Mouse (Mus musculus): ENCODE results near the gene Gk5. TPM values are rescaled to one million over a fixed set of nuclear protein-coding genes. Genes with fewer than 3 reads are reported as not detected.
A peak's percentile ranks its signal among the peaks of the same experiment; 100 is the strongest.
"Not testable (repeated sequence)": the region's sequence is repeated elsewhere in the genome, so short reads cannot be mapped to it uniquely, and the experiment has no call there.

The Gk5 gene
- polyA plus RNA-seq (2012; rRNA removed) = 6.7 and 6.9 TPM in 2 replicates

GRCm38 (mm10) chr9:96118861-96119772, at the start of gene Gk5:
Gene Gk5 (plus strand): TSS chr9:96119362.
- H3K4me1 ChIP-seq (ENCODE audit: control insufficient read depth, insufficient read depth, low read length) = peaks cover 7% of the 10 kb centered on the region; the same call in 1 of the 2 replicates
- peak within 1 kb of the TSS; percentile 97 for H3K4me3 ChIP-seq (ENCODE audit: insufficient read depth, low read depth, low read length)
- no peaks in the 10 kb centered on the region for H3K36me3 ChIP-seq (ENCODE audit: control insufficient read depth, insufficient read depth, low read length)
- WGBS = 1% methylated on average over 76 of the region's 76 CpGs
- peak; percentile 86 for TF ChIP-seq POLR2A (IDR thresholded peaks at IDR 0.05; ENCODE audit: low read depth, low read length)
- no peak for TF ChIP-seq CTCF (conservative IDR thresholded peaks at IDR 0.05; ENCODE audit: insufficient read depth, insufficient read length, low read depth, low read length)
- DNase-seq = peak; percentile 97
- peak within 1 kb of the TSS; percentile 73 for H3K27ac ChIP-seq (ENCODE audit: insufficient read depth, low read depth, low read length)
- no peaks in the 10 kb centered on the region for H3K27me3 ChIP-seq (replicated peaks; ENCODE audit: control insufficient read depth, insufficient read depth, low read length)

- Histone ChIP-seq H3K27ac (ENCODE audit: insufficient read depth, low read depth, low read length) (no peak overlapping the region), H3K27me3 (replicated peaks; ENCODE audit: control insufficient read depth, insufficient read depth, low read length) (no peaks in the 10 kb centered on the region), H3K4me3 (ENCODE audit: insufficient read depth, low read depth, low read length) (no peak overlapping the region), H3K36me3 (ENCODE audit: control insufficient read depth, insufficient read depth, low read length) (no peaks in the 10 kb centered on the region), H3K4me1 (ENCODE audit: control insufficient read depth, insufficient read depth, low read length) (no peaks in the 10 kb centered on the region)
- 90% methylated on average over 13 of the region's 13 CpGs for WGBS
- no peak for DNase-seq
- TF ChIP-seq POLR2A (IDR thresholded peaks at IDR 0.05; ENCODE audit: low read depth, low read length) (no peak), CTCF (conservative IDR thresholded peaks at IDR 0.05; ENCODE audit: insufficient read depth, insufficient read length, low read depth, low read length) (no peak)
Observed at GRCm38 (mm10) chr9:96078752-96079315, 40.3 kb upstream of the Gk5 start.

DNA sequence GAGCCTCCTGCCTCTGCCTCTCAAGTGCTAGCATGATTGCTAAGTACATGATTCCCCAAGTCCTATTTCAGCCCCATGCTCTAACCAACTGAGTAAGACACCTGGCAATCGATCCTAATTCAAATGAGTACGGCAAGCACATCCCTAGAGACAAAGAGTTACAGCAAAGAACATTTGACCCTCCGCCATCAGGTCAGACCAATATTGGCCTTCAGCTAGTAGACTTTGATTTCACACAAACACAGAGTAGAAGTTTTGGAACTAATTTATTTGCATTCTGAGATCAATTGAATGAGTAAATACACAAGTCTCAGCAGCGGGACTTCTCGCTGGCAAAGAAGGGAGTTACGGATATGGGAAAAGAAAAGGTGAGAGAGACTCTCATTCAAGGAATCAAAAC, 33.9 kb upstream of the Gk5 start:
- Histone ChIP-seq H3K27ac (ENCODE audit: insufficient read depth, low read depth, low read length) (no peak overlapping the region), H3K36me3 (ENCODE audit: control insufficient read depth, insufficient read depth, low read length) (no peaks in the 10 kb centered on the region), H3K27me3 (replicated peaks; ENCODE audit: control insufficient read depth, insufficient read depth, low read length) (no peaks in the 10 kb centered on the region), H3K4me3 (ENCODE audit: insufficient read depth, low read depth, low read length) (no peak overlapping the region), H3K4me1 (ENCODE audit: control insufficient read depth, insufficient read depth, low read length) (peaks cover 6% of the 10 kb centered on the region; the same call in 1 of the 2 replicates)
- no peak for DNase-seq
- WGBS = 94% methylated on average over 6 of the region's 6 CpGs
- no peak for TF ChIP-seq CTCF (conservative IDR thresholded peaks at IDR 0.05; ENCODE audit: insufficient read depth, insufficient read length, low read depth, low read length)
- TF ChIP-seq POLR2A (IDR thresholded peaks at IDR 0.05; ENCODE audit: low read depth, low read length) = no peak

- H3K4me3 ChIP-seq (ENCODE audit: insufficient read depth, low read depth, low read length) = no peak overlapping the region
- 54% methylated on average over 2 of the region's 2 CpGs for WGBS
- H3K27me3 ChIP-seq (replicated peaks; ENCODE audit: control insufficient read depth, insufficient read depth, low read length) = no peaks in the 10 kb centered on the region
- H3K27ac ChIP-seq (ENCODE audit: insufficient read depth, low read depth, low read length) = no peak overlapping the region
- no peaks in the 10 kb centered on the region for H3K36me3 ChIP-seq (ENCODE audit: control insufficient read depth, insufficient read depth, low read length)
- peak; percentile 66 for DNase-seq
- peaks cover 6% of the 10 kb centered on the region; the same call in 1 of the 2 replicates for H3K4me1 ChIP-seq (ENCODE audit: control insufficient read depth, insufficient read depth, low read length)
- no peak for TF ChIP-seq POLR2A (IDR thresholded peaks at IDR 0.05; ENCODE audit: low read depth, low read length)
- no peak for TF ChIP-seq CTCF (conservative IDR thresholded peaks at IDR 0.05; ENCODE audit: insufficient read depth, insufficient read length, low read depth, low read length)
Observed at GRCm38 (mm10) chr9:96087671-96088070, 31.5 kb upstream of the Gk5 start.

- H3K4me3 ChIP-seq (ENCODE audit: insufficient read depth, low read depth, low read length); H3K27ac ChIP-seq (ENCODE audit: insufficient read depth, low read depth, low read length); DNase-seq; H3K36me3 ChIP-seq (ENCODE audit: control insufficient read depth, insufficient read depth, low read length); H3K4me1 ChIP-seq (ENCODE audit: control insufficient read depth, insufficient read depth, low read length); H3K27me3 ChIP-seq (replicated peaks; ENCODE audit: control insufficient read depth, insufficient read depth, low read length): not testable (repeated sequence)
- WGBS = 84% methylated on average over 3 of the region's 3 CpGs
Observed at GRCm38 (mm10) chr9:96088456-96088855, 30.7 kb upstream of the Gk5 start.

- H3K4me1 ChIP-seq (ENCODE audit: control insufficient read depth, insufficient read depth, low read length) = peaks cover 12% of the 10 kb centered on the region; the same call in 1 of the 2 replicates
- DNase-seq; H3K36me3 ChIP-seq (ENCODE audit: control insufficient read depth, insufficient read depth, low read length); H3K27ac ChIP-seq (ENCODE audit: insufficient read depth, low read depth, low read length); H3K4me3 ChIP-seq (ENCODE audit: insufficient read depth, low read depth, low read length); H3K27me3 ChIP-seq (replicated peaks; ENCODE audit: control insufficient read depth, insufficient read depth, low read length): not testable (repeated sequence)
- 86% methylated on average over 10 of the region's 10 CpGs for WGBS
Observed at GRCm38 (mm10) chr9:96092637-96093036, 26.5 kb upstream of the Gk5 start.

- H3K27me3 ChIP-seq (replicated peaks; ENCODE audit: control insufficient read depth, insufficient read depth, low read length) = no peaks in the 10 kb centered on the region
- peaks cover 12% of the 10 kb centered on the region; the same call in 1 of the 2 replicates for H3K4me1 ChIP-seq (ENCODE audit: control insufficient read depth, insufficient read depth, low read length)
- DNase-seq = peak; percentile 75
- H3K4me3 ChIP-seq (ENCODE audit: insufficient read depth, low read depth, low read length) = no peak overlapping the region
- TF ChIP-seq POLR2A (IDR thresholded peaks at IDR 0.05; ENCODE audit: low read depth, low read length) (no peak), CTCF (conservative IDR thresholded peaks at IDR 0.05; ENCODE audit: insufficient read depth, insufficient read length, low read depth, low read length) (no peak)
- no peaks in the 10 kb centered on the region for H3K36me3 ChIP-seq (ENCODE audit: control insufficient read depth, insufficient read depth, low read length)
- WGBS = 61% methylated on average over 1 of the region's 1 CpGs
- peak overlapping the region; percentile 86; the same call in 1 of the 2 replicates for H3K27ac ChIP-seq (ENCODE audit: insufficient read depth, low read depth, low read length)
Observed at GRCm38 (mm10) chr9:96093221-96093620, 25.9 kb upstream of the Gk5 start.
